Mouse (Mus musculus): Measurements from ENCODE around the gene Hivep3. TPM values are rescaled to one million over a fixed set of nuclear protein-coding genes. Genes with fewer than 3 reads are reported as not detected.

Gene Hivep3
- polyA plus RNA-seq, 1 experiment from 2014 or later, result 8.9 TPM

DNA sequence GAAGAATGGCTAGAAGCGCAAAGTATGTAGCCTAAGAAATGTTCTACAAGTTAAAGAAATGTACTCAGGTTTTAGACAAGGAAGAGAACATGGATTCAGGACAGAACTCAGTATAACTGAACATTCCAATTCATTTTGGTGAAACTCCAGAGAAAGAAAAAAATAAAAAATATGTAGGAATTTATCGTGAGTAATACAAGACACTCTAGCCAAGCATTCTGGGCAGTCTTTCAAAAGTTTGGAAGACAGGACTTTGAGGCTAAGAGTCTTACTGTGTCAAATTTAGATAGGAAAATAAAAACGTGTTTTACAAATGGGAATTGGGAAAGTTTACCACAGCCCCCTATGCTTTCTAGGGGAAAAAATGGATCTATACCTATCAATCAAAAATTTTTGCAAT, 350.1 kb downstream of the Hivep3 start:
- Histone ChIP-seq H3K27ac (no peak overlapping the region), H3K4me2 (no peak overlapping the region), H3K9me3 (replicated peaks) (no peaks in the 10 kb centered on the region), H3K9ac (no peak overlapping the region), H3K36me3 (no peaks in the 10 kb centered on the region), H3K4me1 (no peaks in the 10 kb centered on the region), H3K4me3 (replicated peaks) (no peak overlapping the region), H3K27me3 (no peaks in the 10 kb centered on the region)
- no peak for ATAC-seq (replicated peaks; ENCODE audit: low FRiP score)
- 80% methylated on average over 3 of the region's 3 CpGs for WGBS

DNA sequence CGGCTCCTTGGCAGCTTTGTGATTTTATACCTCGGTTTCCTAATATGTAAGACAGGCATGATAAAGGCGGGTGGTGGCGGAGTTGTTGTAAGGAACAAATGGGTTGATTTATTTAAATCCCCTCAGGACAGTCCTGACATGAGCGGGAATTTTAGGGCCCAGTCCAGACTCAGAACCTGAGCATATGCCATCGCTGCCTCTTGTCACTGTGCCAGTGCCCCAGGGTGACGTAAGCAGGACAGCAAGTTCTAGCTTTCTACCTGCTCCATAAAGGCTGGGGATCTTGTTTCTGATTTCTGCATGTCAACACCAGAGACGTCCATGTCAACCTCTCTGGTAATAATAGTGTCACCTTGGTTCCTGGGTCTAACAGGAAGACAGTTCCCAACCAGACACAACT, 356.0 kb downstream of the Hivep3 start:
- Histone ChIP-seq H3K4me1 (no peaks in the 10 kb centered on the region), H3K4me3 (replicated peaks) (no peak overlapping the region), H3K36me3 (no peaks in the 10 kb centered on the region), H3K27me3 (no peaks in the 10 kb centered on the region), H3K27ac (no peak overlapping the region), H3K9me3 (replicated peaks) (no peaks in the 10 kb centered on the region), H3K9ac (no peak overlapping the region), H3K4me2 (no peak overlapping the region)
- ATAC-seq (replicated peaks; ENCODE audit: low FRiP score), result no peak
- WGBS, result 72% methylated on average over 8 of the region's 8 CpGs

DNA sequence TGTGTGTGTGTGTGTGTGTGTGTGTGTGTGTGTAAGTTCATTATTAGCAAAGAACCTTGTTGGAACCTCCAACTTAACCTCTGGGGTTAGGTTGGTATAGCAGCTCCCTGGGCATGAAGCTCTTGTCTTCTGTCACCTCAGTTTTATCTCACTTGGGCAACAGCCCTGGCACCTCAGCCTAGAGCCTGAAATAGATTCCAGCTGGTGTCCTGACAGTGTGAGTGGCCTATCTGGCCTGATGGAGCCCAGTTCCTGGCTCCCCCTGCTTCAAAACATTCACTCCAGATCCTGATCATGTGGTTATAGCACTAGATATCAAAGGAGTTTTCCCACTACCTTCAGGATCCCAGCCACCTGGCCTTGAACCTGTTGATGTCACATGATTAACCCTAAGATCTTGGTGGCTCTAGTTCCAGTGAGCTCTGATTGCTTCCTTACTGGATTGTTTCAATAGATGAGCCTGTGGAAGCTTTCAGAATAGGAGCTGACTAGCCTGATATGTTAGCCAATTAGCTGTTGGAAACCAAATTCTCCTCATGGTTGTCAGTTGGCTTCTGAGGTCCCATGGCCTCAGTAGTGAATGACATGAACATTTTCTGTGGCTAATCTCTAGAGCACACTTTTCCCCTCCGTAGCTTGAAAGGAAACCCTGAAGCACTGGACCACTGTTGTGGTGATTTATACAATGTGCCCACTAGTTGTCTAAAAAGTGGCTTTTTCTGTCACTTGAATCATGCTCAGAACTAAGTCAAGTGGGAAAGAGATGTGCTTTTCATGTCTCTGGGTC, 358.6 kb downstream of the Hivep3 start:
- no peaks in the 10 kb centered on the region for H3K36me3 ChIP-seq
- H3K4me3 ChIP-seq (replicated peaks), result no peak overlapping the region
- no peaks in the 10 kb centered on the region for H3K4me1 ChIP-seq
- no peak overlapping the region for H3K27ac ChIP-seq
- no peaks in the 10 kb centered on the region for H3K27me3 ChIP-seq
- no peaks in the 10 kb centered on the region for H3K9me3 ChIP-seq (replicated peaks)
- ATAC-seq (replicated peaks; ENCODE audit: low FRiP score), result no peak
- H3K4me2 ChIP-seq, result no peak overlapping the region
- H3K9ac ChIP-seq, result no peak overlapping the region
- 85% methylated on average over 1 of the region's 1 CpGs for WGBS

DNA sequence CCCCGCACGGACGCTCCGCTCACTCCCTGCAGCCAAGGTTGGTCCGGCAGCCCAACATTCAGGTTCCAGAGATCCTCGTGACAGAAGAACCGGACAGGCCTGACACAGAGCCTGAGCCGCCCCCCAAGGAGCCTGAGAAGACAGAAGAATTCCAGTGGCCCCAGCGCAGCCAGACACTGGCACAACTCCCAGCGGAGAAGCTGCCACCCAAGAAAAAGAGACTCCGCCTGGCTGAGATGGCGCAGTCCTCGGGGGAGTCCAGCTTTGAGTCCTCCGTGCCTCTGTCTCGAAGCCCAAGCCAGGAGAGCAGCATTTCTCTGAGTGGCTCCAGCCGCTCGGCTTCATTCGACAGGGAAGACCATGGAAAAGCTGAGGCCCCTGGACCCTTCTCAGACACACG, 363.4 kb downstream of the Hivep3 start:
- WGBS, result 92% methylated on average over 19 of the region's 19 CpGs
- no peak for ATAC-seq (replicated peaks; ENCODE audit: low FRiP score)
- H3K9me3 ChIP-seq (replicated peaks), result peaks cover 7% of the 10 kb centered on the region; the same call in 1 of the 2 replicates
- H3K4me3 ChIP-seq (replicated peaks), result no peak overlapping the region
- no peaks in the 10 kb centered on the region for H3K27me3 ChIP-seq
- no peaks in the 10 kb centered on the region for H3K4me1 ChIP-seq
- H3K9ac ChIP-seq, result no peak overlapping the region
- no peaks in the 10 kb centered on the region for H3K36me3 ChIP-seq
- no peak overlapping the region for H3K4me2 ChIP-seq
- no peak overlapping the region for H3K27ac ChIP-seq

DNA sequence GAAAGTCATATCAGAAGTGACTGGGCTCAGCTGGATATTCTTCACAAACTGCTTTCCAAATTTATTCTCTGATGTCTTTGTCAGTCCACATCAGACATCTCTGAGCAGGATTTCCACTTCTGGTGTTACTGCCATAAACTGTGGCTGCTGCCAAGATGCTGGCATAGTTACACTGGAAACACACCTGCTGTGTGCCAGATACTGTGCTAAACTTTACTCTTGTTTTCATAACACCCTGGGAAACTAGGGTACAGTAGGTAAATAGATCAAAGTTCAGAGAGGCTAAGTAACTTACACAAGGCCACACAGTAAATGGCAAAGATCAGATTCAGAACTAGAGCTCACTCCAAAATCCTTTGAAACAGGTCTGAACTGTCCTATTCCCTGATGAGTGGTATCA, 367.6 kb downstream of the Hivep3 start:
- no peaks in the 10 kb centered on the region for H3K27me3 ChIP-seq
- no peak overlapping the region for H3K27ac ChIP-seq
- H3K9ac ChIP-seq, result no peak overlapping the region
- H3K4me3 ChIP-seq (replicated peaks), result no peak overlapping the region
- peaks cover 7% of the 10 kb centered on the region; the same call in 1 of the 2 replicates for H3K9me3 ChIP-seq (replicated peaks)
- H3K4me2 ChIP-seq, result no peak overlapping the region
- no peaks in the 10 kb centered on the region for H3K4me1 ChIP-seq
- H3K36me3 ChIP-seq, result no peaks in the 10 kb centered on the region
- ATAC-seq (replicated peaks; ENCODE audit: low FRiP score), result no peak

DNA sequence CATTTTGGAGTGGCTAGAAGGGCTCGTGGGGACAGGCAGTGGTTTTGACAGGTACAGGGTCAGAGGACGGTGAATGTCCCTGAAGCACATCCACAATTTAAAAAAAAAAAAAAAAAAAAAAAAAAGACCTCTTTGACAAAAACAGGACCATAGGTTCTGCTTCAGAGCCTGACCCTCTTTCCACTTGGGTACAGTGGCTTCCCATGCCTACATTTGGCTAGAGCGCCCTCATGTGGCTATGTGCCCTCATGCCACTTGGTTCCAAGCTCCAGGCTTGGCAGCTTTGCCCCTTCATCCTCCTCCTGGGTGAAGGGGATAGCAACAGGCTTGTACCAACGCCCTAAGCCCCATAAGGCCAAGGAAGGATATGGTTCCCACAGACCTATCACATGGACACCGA, 371.0 kb downstream of the Hivep3 start:
- H3K4me1 ChIP-seq, result no peaks in the 10 kb centered on the region
- no peaks in the 10 kb centered on the region for H3K9me3 ChIP-seq (replicated peaks)
- ATAC-seq (replicated peaks; ENCODE audit: low FRiP score), result no peak
- no peaks in the 10 kb centered on the region for H3K36me3 ChIP-seq
- no peak overlapping the region for H3K27ac ChIP-seq
- H3K4me3 ChIP-seq (replicated peaks), result no peak overlapping the region
- no peaks in the 10 kb centered on the region for H3K27me3 ChIP-seq
- 55% methylated on average over 5 of the region's 5 CpGs for WGBS
- no peak overlapping the region for H3K9ac ChIP-seq
- H3K4me2 ChIP-seq, result no peak overlapping the region

DNA sequence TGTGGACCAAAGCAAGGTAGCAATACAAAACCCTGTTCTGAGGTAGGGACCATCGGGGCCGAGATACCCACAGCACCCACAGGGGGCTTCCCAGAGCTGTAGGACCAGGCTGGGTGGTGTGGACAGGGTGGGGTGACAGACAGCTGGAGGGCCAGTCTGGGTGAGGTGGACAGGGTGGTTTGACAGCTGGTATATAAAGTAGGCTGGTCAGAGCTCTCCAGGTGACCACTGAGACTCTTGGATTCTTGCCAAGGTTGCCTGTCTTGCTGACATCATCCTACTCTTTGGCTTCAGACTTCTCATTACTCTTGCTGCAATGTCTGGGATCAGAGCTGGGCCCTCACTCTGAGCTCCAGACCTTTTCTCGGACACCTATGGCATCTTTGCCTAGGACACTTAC, 372.8 kb downstream of the Hivep3 start:
- Histone ChIP-seq H3K27me3 (no peaks in the 10 kb centered on the region), H3K36me3 (no peaks in the 10 kb centered on the region), H3K9me3 (replicated peaks) (no peaks in the 10 kb centered on the region), H3K4me1 (no peaks in the 10 kb centered on the region), H3K4me3 (replicated peaks) (no peak overlapping the region), H3K27ac (no peak overlapping the region), H3K9ac (no peak overlapping the region), H3K4me2 (no peak overlapping the region)
- ATAC-seq (replicated peaks; ENCODE audit: low FRiP score), result no peak
- 93% methylated on average over 3 of the region's 3 CpGs for WGBS

DNA sequence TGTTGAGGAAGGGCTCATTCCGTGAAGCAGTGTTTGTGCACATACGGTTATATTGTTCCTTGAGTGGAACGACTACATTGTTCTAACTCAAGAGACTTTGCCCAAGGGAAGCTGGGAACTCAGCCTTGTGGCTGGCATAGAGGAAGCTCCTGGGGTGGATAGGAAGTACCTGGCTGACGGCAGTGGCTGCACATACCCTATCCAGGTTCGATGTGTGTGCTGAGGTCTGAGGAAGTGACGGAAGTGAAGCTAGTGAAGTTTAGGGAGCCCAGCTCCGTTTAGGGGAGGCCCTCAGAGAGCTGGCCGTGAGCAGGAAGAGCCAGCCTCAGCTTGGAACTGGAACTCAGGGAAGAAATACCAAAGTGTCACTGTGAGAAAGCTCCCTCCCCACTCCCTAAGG, 374.2 kb downstream of the Hivep3 start:
- no peaks in the 10 kb centered on the region for H3K4me1 ChIP-seq
- no peaks in the 10 kb centered on the region; the same call in 1 of the 2 replicates for H3K9me3 ChIP-seq (replicated peaks)
- no peak overlapping the region for H3K27ac ChIP-seq
- H3K9ac ChIP-seq, result no peak overlapping the region
- ATAC-seq (replicated peaks; ENCODE audit: low FRiP score), result no peak
- no peaks in the 10 kb centered on the region for H3K36me3 ChIP-seq
- no peak overlapping the region for H3K4me2 ChIP-seq
- 72% methylated on average over 8 of the region's 8 CpGs for WGBS
- no peak overlapping the region for H3K4me3 ChIP-seq (replicated peaks)
- H3K27me3 ChIP-seq, result no peaks in the 10 kb centered on the region

DNA sequence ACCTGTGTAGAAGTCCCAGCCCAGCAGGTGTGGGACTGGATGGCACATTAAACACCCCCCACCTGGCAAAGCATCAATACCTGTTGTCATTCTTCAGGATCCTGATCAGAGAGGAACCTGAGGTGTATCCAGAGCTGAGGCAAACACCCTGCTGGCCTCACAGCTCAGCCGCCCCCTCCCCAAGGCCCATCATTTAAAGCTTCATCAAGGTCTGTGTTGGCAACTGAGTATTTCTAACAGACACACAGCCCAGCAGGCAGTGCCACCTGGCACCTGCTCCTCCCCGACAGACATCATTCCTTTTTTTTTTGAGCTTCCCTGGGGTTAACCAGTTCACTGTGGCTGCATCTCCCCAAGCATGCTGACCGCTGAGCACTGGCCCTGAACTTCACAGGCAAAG, 381.9 kb downstream of the Hivep3 start:
- no peaks in the 10 kb centered on the region for H3K27me3 ChIP-seq
- 77% methylated on average over 3 of the region's 3 CpGs for WGBS
- no peak for ATAC-seq (replicated peaks; ENCODE audit: low FRiP score)
- no peak overlapping the region for H3K27ac ChIP-seq
- no peak overlapping the region for H3K4me3 ChIP-seq (replicated peaks)
- H3K4me2 ChIP-seq, result no peak overlapping the region
- no peaks in the 10 kb centered on the region for H3K36me3 ChIP-seq
- H3K9me3 ChIP-seq (replicated peaks), result no peaks in the 10 kb centered on the region; the same call in 1 of the 2 replicates
- H3K4me1 ChIP-seq, result no peaks in the 10 kb centered on the region
- no peak overlapping the region for H3K9ac ChIP-seq

DNA sequence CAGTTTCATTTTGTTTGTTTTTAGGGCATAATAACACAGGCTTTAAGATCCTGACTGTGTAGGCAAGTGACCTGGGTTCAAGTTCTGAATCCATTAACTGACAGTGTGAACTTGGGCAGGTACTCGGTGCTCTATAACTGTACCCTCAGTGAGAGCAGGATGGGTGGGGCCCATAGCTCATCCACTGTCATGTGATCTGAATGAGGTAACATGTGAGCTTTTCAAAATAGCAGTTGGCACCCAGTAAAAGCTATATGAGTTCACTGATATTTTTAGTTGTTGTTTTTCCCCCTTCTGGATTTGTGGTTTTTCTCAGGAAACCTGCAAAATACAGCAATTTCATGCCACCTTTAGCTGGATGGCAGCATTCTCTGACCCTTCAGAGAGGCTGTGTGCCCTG, 382.7 kb downstream of the Hivep3 start:
- H3K36me3 ChIP-seq, result no peaks in the 10 kb centered on the region
- no peak overlapping the region for H3K4me3 ChIP-seq (replicated peaks)
- no peaks in the 10 kb centered on the region for H3K27me3 ChIP-seq
- H3K27ac ChIP-seq, result no peak overlapping the region
- H3K9ac ChIP-seq, result no peak overlapping the region
- no peak for ATAC-seq (replicated peaks; ENCODE audit: low FRiP score)
- H3K9me3 ChIP-seq (replicated peaks), result no peaks in the 10 kb centered on the region; the same call in 1 of the 2 replicates
- H3K4me2 ChIP-seq, result no peak overlapping the region
- 74% methylated on average over 1 of the region's 1 CpGs for WGBS
- no peaks in the 10 kb centered on the region for H3K4me1 ChIP-seq

DNA sequence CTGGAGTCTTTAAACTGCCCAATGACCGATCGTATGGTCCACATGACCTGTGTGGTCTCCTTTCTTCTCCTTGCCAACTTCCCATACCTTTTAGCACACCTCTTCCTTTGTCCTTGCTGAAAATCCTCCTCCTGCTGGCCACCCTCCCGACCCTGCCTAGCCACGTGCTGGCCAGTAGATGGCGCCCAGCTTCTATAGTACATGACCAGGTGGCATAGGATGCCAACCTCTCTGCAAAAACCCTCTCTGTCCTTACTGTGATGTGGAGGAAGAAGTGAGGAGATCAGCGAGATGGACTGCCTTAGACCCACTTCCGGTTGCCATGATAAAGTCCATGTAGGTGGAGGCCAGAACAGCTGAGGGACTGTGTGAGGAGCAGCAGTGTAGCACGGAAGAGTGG, 386.7 kb downstream of the Hivep3 start:
- no peaks in the 10 kb centered on the region for H3K4me1 ChIP-seq
- no peak for ATAC-seq (replicated peaks; ENCODE audit: low FRiP score)
- 37% methylated on average over 8 of the region's 8 CpGs for WGBS
- no peaks in the 10 kb centered on the region for H3K36me3 ChIP-seq
- H3K9ac ChIP-seq, result no peak overlapping the region
- no peak overlapping the region for H3K4me3 ChIP-seq (replicated peaks)
- no peaks in the 10 kb centered on the region for H3K9me3 ChIP-seq (replicated peaks)
- no peak overlapping the region for H3K4me2 ChIP-seq
- no peaks in the 10 kb centered on the region for H3K27me3 ChIP-seq
- H3K27ac ChIP-seq, result no peak overlapping the region

DNA sequence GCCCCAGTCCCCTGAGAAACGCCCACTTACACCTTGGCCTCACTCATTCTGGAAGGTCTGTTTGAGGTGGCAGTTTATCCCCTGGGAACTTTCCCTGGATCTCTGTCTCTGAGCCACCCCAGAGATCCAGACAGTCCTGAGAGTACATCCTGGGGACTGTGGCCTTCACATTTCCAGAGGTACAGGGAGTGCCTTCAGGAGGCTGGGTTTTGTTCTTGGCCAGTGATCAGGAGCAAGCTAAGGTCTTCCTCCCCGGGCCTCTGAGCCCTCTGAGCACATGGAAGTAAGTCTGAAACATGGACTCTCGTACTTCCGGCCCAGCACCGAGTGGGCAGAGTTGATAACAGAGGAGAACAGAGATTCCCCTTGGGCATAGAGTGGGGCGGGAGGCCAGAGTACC, 391.1 kb downstream of the Hivep3 start:
- Histone ChIP-seq H3K9me3 (replicated peaks) (no peaks in the 10 kb centered on the region), H3K27ac (no peak overlapping the region), H3K4me2 (no peak overlapping the region), H3K9ac (no peak overlapping the region), H3K4me1 (no peaks in the 10 kb centered on the region), H3K27me3 (no peaks in the 10 kb centered on the region), H3K4me3 (replicated peaks) (no peak overlapping the region), H3K36me3 (no peaks in the 10 kb centered on the region)
- WGBS, result 77% methylated on average over 6 of the region's 6 CpGs
- no peak for ATAC-seq (replicated peaks; ENCODE audit: low FRiP score)

DNA sequence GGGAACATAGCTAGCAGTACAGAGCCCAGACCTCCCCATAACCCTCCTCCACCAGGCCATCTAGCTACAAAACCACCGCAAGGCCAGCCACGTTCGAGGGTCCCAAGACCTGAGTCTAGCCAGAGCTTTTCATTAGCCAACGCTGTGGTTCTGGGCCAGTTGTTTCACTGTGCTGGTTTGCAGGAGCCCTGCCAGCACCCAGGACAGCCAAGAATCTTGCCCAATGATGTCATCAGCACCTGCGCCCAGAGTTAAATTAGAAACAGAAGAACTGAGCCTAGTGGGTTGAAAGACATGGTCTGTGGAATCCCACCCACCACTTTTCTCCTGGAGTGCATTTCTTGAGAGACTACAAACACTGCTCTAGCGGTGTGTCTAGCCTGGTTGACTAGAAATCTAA, 392.5 kb downstream of the Hivep3 start:
- Histone ChIP-seq H3K27ac (no peak overlapping the region), H3K4me2 (no peak overlapping the region), H3K27me3 (no peaks in the 10 kb centered on the region), H3K9me3 (replicated peaks) (no peaks in the 10 kb centered on the region), H3K4me3 (replicated peaks) (no peak overlapping the region), H3K9ac (no peak overlapping the region), H3K4me1 (no peaks in the 10 kb centered on the region), H3K36me3 (no peaks in the 10 kb centered on the region)
- 84% methylated on average over 6 of the region's 6 CpGs for WGBS
- ATAC-seq (replicated peaks; ENCODE audit: low FRiP score), result no peak

Data from kidney, embryonic 15.5 days (tissue).